Mouse (Mus musculus): ENCODE results near the gene Lmx1b. TPM values are rescaled to one million over a fixed set of nuclear protein-coding genes. Genes with fewer than 3 reads are reported as not detected.

The Lmx1b gene
- polyA plus RNA-seq, 1 experiment from 2014 or later, result 0.95 TPM

DNA sequence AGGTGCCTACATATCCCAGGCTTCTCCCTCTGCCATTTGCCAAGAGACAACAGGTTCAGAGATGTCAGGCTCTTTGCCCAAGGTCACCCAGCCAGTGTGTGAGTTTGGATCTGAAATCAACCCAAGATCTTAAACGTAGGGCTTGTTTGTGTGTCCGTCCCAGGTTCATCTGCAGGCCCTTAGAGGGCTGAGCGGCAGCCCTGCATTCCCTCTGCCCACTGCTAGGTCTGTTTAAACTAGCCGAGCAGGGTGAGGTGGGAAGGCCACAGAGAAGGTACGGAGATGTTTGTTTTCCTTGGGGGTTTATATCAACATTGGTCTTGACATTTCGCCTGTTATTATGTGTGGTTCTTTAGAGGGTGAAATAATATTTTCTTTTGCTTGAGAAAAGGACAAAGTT is 28.4 kb upstream of the Lmx1b start:
- H3K36me3 ChIP-seq (ENCODE audit: control insufficient read depth, insufficient read depth, low read length), result no peaks in the 10 kb centered on the region
- no peak overlapping the region for H3K4me2 ChIP-seq (ENCODE audit: low read length)
- WGBS, result 86% methylated on average over 6 of the region's 6 CpGs
- no peaks in the 10 kb centered on the region for H3K27me3 ChIP-seq (ENCODE audit: control insufficient read depth, insufficient read depth, low read depth, low read length)
- no peak overlapping the region for H3K27ac ChIP-seq (ENCODE audit: low read length)
- H3K4me3 ChIP-seq (ENCODE audit: low read depth, low read length), result no peak overlapping the region
- H3K9ac ChIP-seq (ENCODE audit: low read depth, low read length), result no peak overlapping the region
- no peaks in the 10 kb centered on the region for H3K9me3 ChIP-seq (replicated peaks; ENCODE audit: control insufficient read depth, low read length, poor library complexity, severe bottlenecking)
- ATAC-seq, result no peak
- no peaks in the 10 kb centered on the region; the same call in 1 of the 2 replicates for H3K4me1 ChIP-seq (ENCODE audit: control insufficient read depth, insufficient read depth, low read length)

DNA sequence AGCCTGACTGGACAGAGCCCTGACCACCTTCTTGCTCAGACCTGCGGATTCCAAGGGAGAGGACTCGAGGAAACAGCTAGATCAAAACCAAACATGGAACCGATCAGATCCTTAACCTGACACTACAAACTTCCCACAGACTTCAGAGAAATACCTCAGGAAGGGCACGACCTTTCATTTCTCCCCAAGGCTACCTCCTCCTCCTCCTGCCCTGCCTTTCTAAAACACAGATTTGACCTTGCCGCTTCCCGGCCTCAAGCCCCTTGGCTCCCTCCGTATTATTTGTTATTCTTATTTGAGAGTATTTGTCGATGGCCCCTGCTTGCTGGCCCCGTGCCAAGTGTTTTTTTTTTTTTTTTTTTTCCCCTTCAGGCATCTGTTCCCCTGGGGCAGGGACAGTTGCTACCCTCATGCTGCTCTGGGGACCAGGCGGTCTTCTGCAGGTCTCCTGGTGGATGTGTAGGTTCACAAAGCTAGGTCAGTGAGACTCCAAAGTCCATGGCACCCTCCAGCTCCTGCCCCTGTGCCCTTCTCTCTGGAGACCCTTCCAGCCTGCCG is 26.2 kb upstream of the Lmx1b start:
- Histone ChIP-seq H3K4me1 (ENCODE audit: control insufficient read depth, insufficient read depth, low read length) (no peaks in the 10 kb centered on the region; the same call in 1 of the 2 replicates), H3K36me3 (ENCODE audit: control insufficient read depth, insufficient read depth, low read length) (no peaks in the 10 kb centered on the region), H3K4me3 (ENCODE audit: low read depth, low read length) (no peak overlapping the region), H3K4me2 (ENCODE audit: low read length) (no peak overlapping the region), H3K27me3 (ENCODE audit: control insufficient read depth, insufficient read depth, low read depth, low read length) (no peaks in the 10 kb centered on the region), H3K27ac (ENCODE audit: low read length) (no peak overlapping the region), H3K9me3 (replicated peaks; ENCODE audit: control insufficient read depth, low read length, poor library complexity, severe bottlenecking) (no peaks in the 10 kb centered on the region), H3K9ac (ENCODE audit: low read depth, low read length) (no peak overlapping the region)
- ATAC-seq, result no peak
- WGBS, result 37% methylated on average over 11 of the region's 11 CpGs

DNA sequence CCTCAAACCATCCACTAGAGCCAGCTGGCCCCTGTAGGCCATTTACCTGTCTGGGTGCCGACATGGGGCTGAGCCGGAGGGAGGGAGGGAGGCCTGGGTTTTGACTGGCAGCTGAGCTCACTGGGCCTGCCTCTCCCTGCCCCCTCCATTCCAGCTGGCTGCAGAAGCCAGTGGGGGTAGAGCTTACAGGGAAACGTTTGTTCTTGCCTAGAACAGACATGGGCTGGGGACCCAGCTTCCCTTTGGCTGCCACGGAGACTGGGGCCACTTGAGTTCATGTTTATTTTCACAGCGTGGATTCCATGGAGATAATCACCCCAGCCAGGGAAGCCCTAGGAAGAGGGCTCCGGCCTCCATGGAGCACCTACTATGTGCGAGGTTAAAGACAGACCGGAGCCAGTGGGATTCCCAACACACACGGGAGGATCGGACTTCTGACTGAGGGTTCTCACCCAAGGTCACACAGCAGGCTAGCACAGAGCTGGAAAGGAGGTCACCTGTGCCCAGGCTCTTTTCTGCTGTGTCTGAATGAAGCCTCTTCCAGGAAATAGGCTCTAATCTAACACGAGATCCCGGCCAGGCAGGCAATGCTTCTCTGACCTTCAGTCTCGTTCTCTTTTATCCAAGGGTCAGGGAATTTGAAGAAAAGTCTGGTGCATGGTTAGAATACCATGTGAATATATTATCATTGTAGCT is 25.2 kb upstream of the Lmx1b start:
- no peak overlapping the region for H3K27ac ChIP-seq (ENCODE audit: low read length)
- H3K4me3 ChIP-seq (ENCODE audit: low read depth, low read length), result no peak overlapping the region
- H3K4me1 ChIP-seq (ENCODE audit: control insufficient read depth, insufficient read depth, low read length), result no peaks in the 10 kb centered on the region; the same call in 1 of the 2 replicates
- H3K9me3 ChIP-seq (replicated peaks; ENCODE audit: control insufficient read depth, low read length, poor library complexity, severe bottlenecking), result no peaks in the 10 kb centered on the region
- no peaks in the 10 kb centered on the region; the same call in 1 of the 2 replicates for H3K27me3 ChIP-seq (ENCODE audit: control insufficient read depth, insufficient read depth, low read depth, low read length)
- H3K36me3 ChIP-seq (ENCODE audit: control insufficient read depth, insufficient read depth, low read length), result no peaks in the 10 kb centered on the region
- ATAC-seq, result peak; percentile 62; the same call in 1 of the 2 replicates
- 36% methylated on average over 13 of the region's 13 CpGs for WGBS
- no peak overlapping the region for H3K4me2 ChIP-seq (ENCODE audit: low read length)
- H3K9ac ChIP-seq (ENCODE audit: low read depth, low read length), result no peak overlapping the region

DNA sequence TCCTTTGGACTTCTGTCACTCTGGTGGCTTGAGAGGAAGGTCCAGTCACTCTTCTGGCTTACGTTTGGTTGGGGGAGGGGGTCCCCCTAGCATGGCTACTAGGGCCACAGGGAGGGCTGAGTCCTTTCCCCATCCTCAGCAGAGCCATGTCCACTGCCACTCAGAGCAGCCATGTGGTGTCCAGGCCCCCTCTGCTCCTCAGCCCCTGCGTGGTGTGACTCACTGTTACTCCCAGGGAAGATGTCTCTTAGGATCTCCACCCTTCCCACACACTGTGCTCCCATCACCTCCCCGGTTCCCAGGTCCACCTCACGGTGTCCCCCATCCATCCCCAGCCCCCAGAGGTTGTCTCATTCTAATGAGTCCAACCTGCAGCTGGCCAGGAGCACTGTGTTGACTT is 24.4 kb upstream of the Lmx1b start:
- H3K27ac ChIP-seq (ENCODE audit: low read length), result no peak overlapping the region
- 80% methylated on average over 4 of the region's 4 CpGs for WGBS
- H3K9me3 ChIP-seq (replicated peaks; ENCODE audit: control insufficient read depth, low read length, poor library complexity, severe bottlenecking), result no peaks in the 10 kb centered on the region
- no peaks in the 10 kb centered on the region for H3K36me3 ChIP-seq (ENCODE audit: control insufficient read depth, insufficient read depth, low read length)
- no peak overlapping the region for H3K9ac ChIP-seq (ENCODE audit: low read depth, low read length)
- H3K4me1 ChIP-seq (ENCODE audit: control insufficient read depth, insufficient read depth, low read length), result no peaks in the 10 kb centered on the region; the same call in 1 of the 2 replicates
- no peak overlapping the region for H3K4me3 ChIP-seq (ENCODE audit: low read depth, low read length)
- H3K4me2 ChIP-seq (ENCODE audit: low read length), result no peak overlapping the region
- no peaks in the 10 kb centered on the region; the same call in 1 of the 2 replicates for H3K27me3 ChIP-seq (ENCODE audit: control insufficient read depth, insufficient read depth, low read depth, low read length)
- ATAC-seq, result no peak

DNA sequence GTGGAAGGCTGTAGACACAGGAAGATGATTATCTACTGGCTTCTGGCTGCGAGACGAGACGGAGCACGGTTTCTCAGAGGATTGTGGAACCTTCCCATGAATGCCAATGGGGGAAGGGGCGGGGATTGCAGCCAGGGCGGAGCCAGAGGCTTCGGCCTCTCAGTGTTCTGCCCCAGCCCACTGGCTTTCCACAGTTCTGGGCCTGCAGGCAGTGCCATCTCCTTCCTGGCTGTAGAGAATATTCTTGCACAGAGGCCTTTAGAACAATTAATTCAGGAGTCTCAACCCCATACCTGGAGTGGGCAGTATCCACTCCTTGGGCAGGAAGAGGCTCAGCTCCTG is 18.9 kb upstream of the Lmx1b start:
- H3K4me1 ChIP-seq (ENCODE audit: control insufficient read depth, insufficient read depth, low read length), result no peaks in the 10 kb centered on the region
- no peaks in the 10 kb centered on the region for H3K9me3 ChIP-seq (replicated peaks; ENCODE audit: control insufficient read depth, low read length, poor library complexity, severe bottlenecking)
- H3K9ac ChIP-seq (ENCODE audit: low read depth, low read length), result no peak overlapping the region
- H3K4me2 ChIP-seq (ENCODE audit: low read length), result peak overlapping the region; percentile 24; the same call in 1 of the 2 replicates
- ATAC-seq, result no peak
- 3% methylated on average over 7 of the region's 7 CpGs for WGBS
- no peaks in the 10 kb centered on the region for H3K36me3 ChIP-seq (ENCODE audit: control insufficient read depth, insufficient read depth, low read length)
- no peaks in the 10 kb centered on the region; the same call in 1 of the 2 replicates for H3K27me3 ChIP-seq (ENCODE audit: control insufficient read depth, insufficient read depth, low read depth, low read length)
- H3K27ac ChIP-seq (ENCODE audit: low read length), result no peak overlapping the region; the same call in 1 of the 2 replicates
- no peak overlapping the region for H3K4me3 ChIP-seq (ENCODE audit: low read depth, low read length)

DNA sequence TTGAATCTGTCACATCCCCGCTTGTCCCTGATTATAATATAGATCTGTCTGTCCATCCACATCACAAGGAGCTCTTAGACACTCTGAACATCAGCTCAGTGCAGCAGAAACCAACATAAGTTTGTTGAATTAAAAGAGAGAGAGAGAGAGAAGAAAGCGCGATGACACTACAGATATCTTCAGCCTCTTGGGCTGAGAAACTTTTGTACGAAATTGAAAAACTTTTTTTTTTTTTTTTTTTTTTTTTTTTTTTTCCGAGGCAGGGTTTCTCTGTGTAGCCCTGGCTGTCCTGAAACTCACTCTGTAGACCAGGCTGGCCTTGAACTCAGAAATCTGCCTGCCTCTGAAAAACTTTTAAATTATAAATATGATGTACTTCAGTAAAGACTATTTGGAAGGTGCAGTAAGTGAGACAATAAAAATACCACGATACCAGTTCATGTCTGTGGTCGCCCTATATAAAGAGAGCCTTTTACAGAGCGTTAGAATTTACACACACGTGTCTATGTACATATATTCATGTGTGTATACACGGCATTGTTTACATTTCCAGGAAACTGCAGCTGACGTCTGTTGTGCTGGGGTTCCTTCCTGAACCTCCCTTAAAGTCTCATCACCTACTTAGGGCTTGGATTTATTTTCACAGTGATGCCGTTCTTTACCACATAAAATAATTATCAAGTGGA is 18.4 kb upstream of the Lmx1b start:
- Histone ChIP-seq H3K4me2 (ENCODE audit: low read length) (peak overlapping the region; percentile 24; the same call in 1 of the 2 replicates), H3K9ac (ENCODE audit: low read depth, low read length) (no peak overlapping the region), H3K36me3 (ENCODE audit: control insufficient read depth, insufficient read depth, low read length) (no peaks in the 10 kb centered on the region), H3K4me3 (ENCODE audit: low read depth, low read length) (no peak overlapping the region), H3K27me3 (ENCODE audit: control insufficient read depth, insufficient read depth, low read depth, low read length) (no peaks in the 10 kb centered on the region; the same call in 1 of the 2 replicates), H3K27ac (ENCODE audit: low read length) (no peak overlapping the region; the same call in 1 of the 2 replicates), H3K9me3 (replicated peaks; ENCODE audit: control insufficient read depth, low read length, poor library complexity, severe bottlenecking) (no peaks in the 10 kb centered on the region), H3K4me1 (ENCODE audit: control insufficient read depth, insufficient read depth, low read length) (no peaks in the 10 kb centered on the region)
- ATAC-seq, result no peak
- WGBS, result 42% methylated on average over 12 of the region's 12 CpGs

DNA sequence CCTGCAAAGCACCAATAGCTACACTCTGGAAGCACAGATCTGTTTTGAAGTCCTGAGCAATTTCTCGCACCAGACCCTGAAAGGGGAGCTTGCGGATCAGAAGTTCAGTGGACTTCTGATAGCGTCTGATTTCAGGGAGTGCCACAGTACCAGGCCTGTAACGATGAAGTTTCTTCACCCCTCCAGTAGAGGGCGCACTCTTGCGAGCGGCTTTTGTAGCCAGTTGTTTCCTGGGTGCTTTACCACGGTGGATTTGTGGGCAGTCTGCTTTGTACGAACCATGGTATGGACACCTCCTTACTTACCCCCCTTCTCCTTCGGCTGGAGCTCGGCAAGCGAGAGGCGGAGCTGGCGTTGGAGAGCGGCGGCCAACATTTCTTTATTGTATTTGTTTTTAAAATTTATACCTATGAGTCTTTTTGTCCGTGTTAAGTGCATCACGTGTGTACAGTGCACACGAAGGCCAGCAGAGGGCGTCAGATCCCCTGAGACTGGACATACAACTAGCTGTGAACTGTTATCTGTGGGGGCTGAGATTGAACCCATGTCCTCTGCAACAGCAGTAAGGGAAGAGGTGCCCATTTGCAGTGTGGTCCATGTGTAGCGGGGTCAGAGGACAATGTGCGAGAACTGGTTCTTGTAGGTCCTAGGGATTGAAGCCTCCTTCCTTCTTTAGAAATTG is 12.3 kb upstream of the Lmx1b start:
- Histone ChIP-seq H3K27me3 (ENCODE audit: control insufficient read depth, insufficient read depth, low read depth, low read length) (peaks cover 20% of the 10 kb centered on the region), H3K36me3 (ENCODE audit: control insufficient read depth, insufficient read depth, low read length) (no peaks in the 10 kb centered on the region), H3K4me3 (ENCODE audit: low read depth, low read length) (no peak overlapping the region), H3K4me2 (ENCODE audit: low read length) (no peak overlapping the region), H3K9ac (ENCODE audit: low read depth, low read length) (no peak overlapping the region), H3K4me1 (ENCODE audit: control insufficient read depth, insufficient read depth, low read length) (no peaks in the 10 kb centered on the region), H3K27ac (ENCODE audit: low read length) (no peak overlapping the region), H3K9me3 (replicated peaks; ENCODE audit: control insufficient read depth, low read length, poor library complexity, severe bottlenecking) (no peaks in the 10 kb centered on the region)
- no peak for ATAC-seq
- 85% methylated on average over 22 of the region's 22 CpGs for WGBS

DNA sequence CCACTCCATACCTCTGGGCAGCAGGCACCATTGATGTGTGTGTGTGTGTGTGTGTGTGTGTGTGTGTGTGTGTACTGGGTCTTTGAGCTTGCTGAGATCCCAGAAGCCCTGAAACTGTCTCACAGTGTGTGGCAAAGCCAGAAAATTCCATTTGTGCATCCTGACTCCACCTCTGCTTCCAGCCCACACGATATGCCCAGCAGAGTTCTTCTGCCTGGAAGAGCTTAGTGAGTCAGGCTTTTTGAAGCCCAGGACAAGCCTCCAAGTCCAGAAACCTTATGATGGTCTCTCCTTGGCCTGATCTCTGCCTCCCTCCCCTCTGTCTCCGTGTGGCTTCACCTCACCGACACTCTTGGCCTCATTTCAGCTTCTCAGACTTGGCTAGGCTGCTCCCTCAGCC is 9.1 kb upstream of the Lmx1b start:
- H3K27me3 ChIP-seq (ENCODE audit: control insufficient read depth, insufficient read depth, low read depth, low read length), result peaks cover 52% of the 10 kb centered on the region
- no peak for ATAC-seq
- 34% methylated on average over 3 of the region's 3 CpGs for WGBS

More for the DNA sequence above, 9.1 kb upstream of the Lmx1b start:
- no peaks in the 10 kb centered on the region for H3K36me3 ChIP-seq (ENCODE audit: control insufficient read depth, insufficient read depth, low read length)
- H3K4me1 ChIP-seq (ENCODE audit: control insufficient read depth, insufficient read depth, low read length), result no peaks in the 10 kb centered on the region
- no peak overlapping the region for H3K4me2 ChIP-seq (ENCODE audit: low read length)
- H3K4me3 ChIP-seq (ENCODE audit: low read depth, low read length), result no peak overlapping the region
- no peaks in the 10 kb centered on the region for H3K9me3 ChIP-seq (replicated peaks; ENCODE audit: control insufficient read depth, low read length, poor library complexity, severe bottlenecking)
- no peak overlapping the region for H3K27ac ChIP-seq (ENCODE audit: low read length)
- no peak overlapping the region for H3K9ac ChIP-seq (ENCODE audit: low read depth, low read length)
